Mouse (Mus musculus): ENCODE measurements around the gene Cdc42. TPM values are rescaled to one million over a fixed set of nuclear protein-coding genes. Genes with fewer than 3 reads are reported as not detected.
A peak's percentile ranks its signal among the peaks of the same experiment; 100 is the strongest.

Cdc42 gene
- polyA plus RNA-seq, 1 experiment = 94.4 TPM

- Histone ChIP-seq H3K27me3 (ENCODE audit: control insufficient read depth, insufficient read depth, low read length) (peaks cover 4% of the 10 kb centered on the region; the same call in 1 of the 2 replicates), H3K27ac (ENCODE audit: control insufficient read depth, insufficient read depth, low read length) (no peak overlapping the region), H3K36me3 (ENCODE audit: control insufficient read depth, insufficient read depth, low read length) (no peaks in the 10 kb centered on the region), H3K4me1 (replicated peaks; ENCODE audit: control insufficient read depth, insufficient read depth, low read length) (no peaks in the 10 kb centered on the region), H3K4me3 (ENCODE audit: control insufficient read depth, insufficient read depth, low read length) (no peak overlapping the region)
- no peak for DNase-seq
- no peak for TF ChIP-seq CTCF (IDR thresholded peaks at IDR 0.05; ENCODE audit: borderline replicate concordance, control insufficient read depth, extremely low read depth, insufficient read depth, low read length, poor library complexity)
- no peak for TF ChIP-seq POLR2A (IDR thresholded peaks at IDR 0.05; ENCODE audit: control insufficient read depth, extremely low read depth, insufficient read depth, low read length, poor library complexity)
- 71% methylated on average over 17 of the region's 17 CpGs for WGBS
Measured at GRCm38 (mm10) chr4:137282584-137283406, 74.7 kb downstream of the Cdc42 start.

- no peak for DNase-seq
- 86% methylated on average over 5 of the region's 5 CpGs for WGBS
- Histone ChIP-seq H3K27me3 (ENCODE audit: control insufficient read depth, insufficient read depth, low read length) (peaks cover 4% of the 10 kb centered on the region; the same call in 1 of the 2 replicates), H3K27ac (ENCODE audit: control insufficient read depth, insufficient read depth, low read length) (no peak overlapping the region), H3K36me3 (ENCODE audit: control insufficient read depth, insufficient read depth, low read length) (no peaks in the 10 kb centered on the region), H3K4me3 (ENCODE audit: control insufficient read depth, insufficient read depth, low read length) (no peak overlapping the region), H3K4me1 (replicated peaks; ENCODE audit: control insufficient read depth, insufficient read depth, low read length) (no peaks in the 10 kb centered on the region)
- TF ChIP-seq POLR2A (IDR thresholded peaks at IDR 0.05; ENCODE audit: control insufficient read depth, extremely low read depth, insufficient read depth, low read length, poor library complexity) (no peak), CTCF (IDR thresholded peaks at IDR 0.05; ENCODE audit: borderline replicate concordance, control insufficient read depth, extremely low read depth, insufficient read depth, low read length, poor library complexity) (no peak)
Measured at GRCm38 (mm10) chr4:137282122-137282521, 75.4 kb downstream of the Cdc42 start.

- Histone ChIP-seq H3K27ac (ENCODE audit: control insufficient read depth, insufficient read depth, low read length) (no peak overlapping the region), H3K27me3 (ENCODE audit: control insufficient read depth, insufficient read depth, low read length) (peaks cover 4% of the 10 kb centered on the region; the same call in 1 of the 2 replicates), H3K4me3 (ENCODE audit: control insufficient read depth, insufficient read depth, low read length) (no peak overlapping the region), H3K36me3 (ENCODE audit: control insufficient read depth, insufficient read depth, low read length) (no peaks in the 10 kb centered on the region), H3K4me1 (replicated peaks; ENCODE audit: control insufficient read depth, insufficient read depth, low read length) (no peaks in the 10 kb centered on the region)
- WGBS = 91% methylated on average over 3 of the region's 3 CpGs
- TF ChIP-seq POLR2A (IDR thresholded peaks at IDR 0.05; ENCODE audit: control insufficient read depth, extremely low read depth, insufficient read depth, low read length, poor library complexity) (no peak), CTCF (IDR thresholded peaks at IDR 0.05; ENCODE audit: borderline replicate concordance, control insufficient read depth, extremely low read depth, insufficient read depth, low read length, poor library complexity) (no peak)
- DNase-seq = no peak
Measured at GRCm38 (mm10) chr4:137281273-137281672, 76.2 kb downstream of the Cdc42 start.

- DNase-seq = no peak
- H3K4me1 ChIP-seq (replicated peaks; ENCODE audit: control insufficient read depth, insufficient read depth, low read length) = no peaks in the 10 kb centered on the region
- no peak overlapping the region for H3K27ac ChIP-seq (ENCODE audit: control insufficient read depth, insufficient read depth, low read length)
- whole genome bisulfite sequencing = 54% methylated on average over 5 of the region's 5 CpGs
- H3K36me3 ChIP-seq (ENCODE audit: control insufficient read depth, insufficient read depth, low read length) = no peaks in the 10 kb centered on the region
- H3K27me3 ChIP-seq (ENCODE audit: control insufficient read depth, insufficient read depth, low read length) = peaks cover 4% of the 10 kb centered on the region; the same call in 1 of the 2 replicates
- TF ChIP-seq POLR2A (IDR thresholded peaks at IDR 0.05; ENCODE audit: control insufficient read depth, extremely low read depth, insufficient read depth, low read length, poor library complexity) = no peak
- no peak for TF ChIP-seq CTCF (IDR thresholded peaks at IDR 0.05; ENCODE audit: borderline replicate concordance, control insufficient read depth, extremely low read depth, insufficient read depth, low read length, poor library complexity)
- no peak overlapping the region for H3K4me3 ChIP-seq (ENCODE audit: control insufficient read depth, insufficient read depth, low read length)
Measured at GRCm38 (mm10) chr4:137279346-137279745, 78.2 kb downstream of the Cdc42 start.

- Histone ChIP-seq H3K27me3 (ENCODE audit: control insufficient read depth, insufficient read depth, low read length) (peaks cover 4% of the 10 kb centered on the region; the same call in 1 of the 2 replicates), H3K36me3 (ENCODE audit: control insufficient read depth, insufficient read depth, low read length) (no peaks in the 10 kb centered on the region), H3K4me1 (replicated peaks; ENCODE audit: control insufficient read depth, insufficient read depth, low read length) (no peaks in the 10 kb centered on the region), H3K4me3 (ENCODE audit: control insufficient read depth, insufficient read depth, low read length) (peak overlapping the region; percentile 15; the same call in 1 of the 2 replicates), H3K27ac (ENCODE audit: control insufficient read depth, insufficient read depth, low read length) (no peak overlapping the region)
- TF ChIP-seq CTCF (IDR thresholded peaks at IDR 0.05; ENCODE audit: borderline replicate concordance, control insufficient read depth, extremely low read depth, insufficient read depth, low read length, poor library complexity) (no peak), POLR2A (IDR thresholded peaks at IDR 0.05; ENCODE audit: control insufficient read depth, extremely low read depth, insufficient read depth, low read length, poor library complexity) (no peak)
- 19% methylated on average over 22 of the region's 22 CpGs for WGBS
- no peak for DNase-seq
Measured at GRCm38 (mm10) chr4:137278144-137279040, 79.1 kb downstream of the Cdc42 start.

GRCm38 (mm10) chr4:137277600-137278143 is 79.8 kb downstream of the Cdc42 start:
- 3% methylated on average over 71 of the region's 71 CpGs for WGBS
- Histone ChIP-seq H3K36me3 (ENCODE audit: control insufficient read depth, insufficient read depth, low read length) (no peaks in the 10 kb centered on the region), H3K27ac (ENCODE audit: control insufficient read depth, insufficient read depth, low read length) (no peak overlapping the region), H3K4me3 (ENCODE audit: control insufficient read depth, insufficient read depth, low read length) (peak overlapping the region; percentile 15; the same call in 1 of the 2 replicates), H3K4me1 (replicated peaks; ENCODE audit: control insufficient read depth, insufficient read depth, low read length) (no peaks in the 10 kb centered on the region), H3K27me3 (ENCODE audit: control insufficient read depth, insufficient read depth, low read length) (peaks cover 4% of the 10 kb centered on the region; the same call in 1 of the 2 replicates)
- no peak for DNase-seq
- TF ChIP-seq POLR2A (IDR thresholded peaks at IDR 0.05; ENCODE audit: control insufficient read depth, extremely low read depth, insufficient read depth, low read length, poor library complexity) (no peak), CTCF (IDR thresholded peaks at IDR 0.05; ENCODE audit: borderline replicate concordance, control insufficient read depth, extremely low read depth, insufficient read depth, low read length, poor library complexity) (no peak)

All from thymus, adult 2 months (tissue).